Mouse (Mus musculus): ENCODE results near the gene Tle3.

Gene Tle3

GRCm38 (mm10) chr9:61435191-61435989 is 63.2 kb downstream of the Tle3 start:
- no peak for DNase-seq (ENCODE audit: low spot score in 2 of 2)

- no peak for DNase-seq (ENCODE audit: low spot score in 2 of 2)
Measured at GRCm38 (mm10) chr9:61436104-61436503, 63.9 kb downstream of the Tle3 start.

- no peak for DNase-seq (ENCODE audit: low spot score in 2 of 2)
Measured at GRCm38 (mm10) chr9:61436761-61437160, 64.6 kb downstream of the Tle3 start.

- DNase-seq (ENCODE audit: low spot score in 2 of 2) = no peak
Measured at GRCm38 (mm10) chr9:61439092-61439491, 66.9 kb downstream of the Tle3 start.

- no peak for DNase-seq (ENCODE audit: low spot score in 2 of 2)
Measured at GRCm38 (mm10) chr9:61439979-61440378, 67.8 kb downstream of the Tle3 start.

- DNase-seq (ENCODE audit: low spot score in 2 of 2) = no peak
Measured at GRCm38 (mm10) chr9:61441206-61441913, 69.2 kb downstream of the Tle3 start.

- DNase-seq (ENCODE audit: low spot score in 2 of 2) = no peak
Measured at GRCm38 (mm10) chr9:61442951-61443630, 70.9 kb downstream of the Tle3 start.

GRCm38 (mm10) chr9:61445151-61445550 is 73.0 kb downstream of the Tle3 start:
- DNase-seq (ENCODE audit: low spot score in 2 of 2) = no peak

- DNase-seq (ENCODE audit: low spot score in 2 of 2) = no peak
Measured at GRCm38 (mm10) chr9:61445711-61446222, 73.6 kb downstream of the Tle3 start.

GRCm38 (mm10) chr9:61446965-61447364 is 74.8 kb downstream of the Tle3 start:
- DNase-seq (ENCODE audit: low spot score in 2 of 2) = no peak

- no peak for DNase-seq (ENCODE audit: low spot score in 2 of 2)
Measured at GRCm38 (mm10) chr9:61449363-61449904, 77.3 kb downstream of the Tle3 start.

GRCm38 (mm10) chr9:61452081-61452480 is 79.9 kb downstream of the Tle3 start:
- no peak for DNase-seq (ENCODE audit: low spot score in 2 of 2)

GRCm38 (mm10) chr9:61455861-61456261 is 83.7 kb downstream of the Tle3 start:
- no peak for DNase-seq (ENCODE audit: low spot score in 2 of 2)

- DNase-seq (ENCODE audit: low spot score in 2 of 2) = no peak
Measured at GRCm38 (mm10) chr9:61456441-61457161, 84.4 kb downstream of the Tle3 start.

GRCm38 (mm10) chr9:61457162-61457523 is 85.0 kb downstream of the Tle3 start:
- DNase-seq (ENCODE audit: low spot score in 2 of 2) = no peak

- DNase-seq (ENCODE audit: low spot score in 2 of 2) = no peak
Measured at GRCm38 (mm10) chr9:61461859-61462258, 89.7 kb downstream of the Tle3 start.

GRCm38 (mm10) chr9:61467436-61467835 is 95.3 kb downstream of the Tle3 start:
- DNase-seq (ENCODE audit: low spot score in 2 of 2) = no peak
